Mouse (Mus musculus) midbrain, embryonic 11.5 days (tissue): ENCODE measurements around the gene Efcab5. TPM values are rescaled to one million over a fixed set of nuclear protein-coding genes. Genes with fewer than 3 reads are reported as not detected.
A peak's percentile ranks its signal among the peaks of the same experiment; 100 is the strongest.

Experiments
- ATAC-seq: fragments of 200-750 bp; cut with Nextera tagmentation; 2 replicates; pipeline ENCODE4 v1.8.0; 2017; ENCODE audit warnings: moderate TSS enrichment, moderate library complexity; ENCODE audit not compliant: low FRiP score
- DNase-seq: peaks from one replicate; pipeline ENCODE4 v3.0.0; 2015; ENCODE audit warnings: low spot score; ENCODE audit errors: missing footprints
- H3K27ac ChIP-seq: fragments of 300-500 bp; sonication (generic); 2 replicates; pipeline ENCODE4 v1.5.1; 2014; ENCODE audit warnings: low read depth, low read length
- H3K27me3 ChIP-seq: fragments of 300-500 bp; sonication (generic); 2 replicates; pipeline ENCODE4 v1.6.1; 2014; ENCODE audit warnings: mild to moderate bottlenecking, low read length, moderate library complexity, mixed read lengths; ENCODE audit not compliant: control insufficient read depth, insufficient read depth
- H3K36me3 ChIP-seq: fragments of 300-500 bp; sonication (generic); 2 replicates; pipeline ENCODE4 v1.6.1; 2014; ENCODE audit warnings: mild to moderate bottlenecking, low read length, moderate library complexity, mixed read lengths; ENCODE audit not compliant: control insufficient read depth, insufficient read depth
- H3K4me1 ChIP-seq: fragments of 300-500 bp; sonication (generic); 2 replicates; pipeline ENCODE4 v1.6.1; 2014; ENCODE audit warnings: low read length; ENCODE audit not compliant: control insufficient read depth, insufficient read depth
- H3K4me2 ChIP-seq: fragments of 300-500 bp; sonication (generic); 2 replicates; pipeline ENCODE4 v1.6.1; 2014; ENCODE audit warnings: mild to moderate bottlenecking, moderate library complexity
- H3K4me3 ChIP-seq: fragments of 300-500 bp; sonication (generic); 2 replicates; pipeline ENCODE4 v1.5.1; 2014; ENCODE audit warnings: low read depth, low read length
- H3K9ac ChIP-seq: fragments of 300-500 bp; sonication (generic); 2 replicates; pipeline ENCODE4 v1.6.1; 2014; ENCODE audit warnings: low read length
- H3K9me3 ChIP-seq: fragments of 300-500 bp; sonication (generic); 2 replicates; pipeline ENCODE4 v1.6.1; 2016; ENCODE audit warnings: low read length; ENCODE audit not compliant: control insufficient read depth
- WGBS: fragments of 180-500 bp; shearing (Covaris S2); extraction: QIAGEN DNeasy Blood & Tissue Kit; methylation state at CpG from one replicate; pipeline ENCODE4 v1.1.7; 2014; 5-methylcytosine and 5-hydroxymethylcytosine counted together
- polyA plus RNA-seq: library from polyadenylated mRNA; unstranded; fragments of >200 nt; fragmentation: Nextera tagmentation; extraction: Ambion mirVana; gene quantifications from 2 replicates; pipeline ENCODE4 v1.2.1, GENCODE M21; 2014

The Efcab5 gene
- 0.18 and 0.25 TPM in 2 replicates for polyA plus RNA-seq

DNA sequence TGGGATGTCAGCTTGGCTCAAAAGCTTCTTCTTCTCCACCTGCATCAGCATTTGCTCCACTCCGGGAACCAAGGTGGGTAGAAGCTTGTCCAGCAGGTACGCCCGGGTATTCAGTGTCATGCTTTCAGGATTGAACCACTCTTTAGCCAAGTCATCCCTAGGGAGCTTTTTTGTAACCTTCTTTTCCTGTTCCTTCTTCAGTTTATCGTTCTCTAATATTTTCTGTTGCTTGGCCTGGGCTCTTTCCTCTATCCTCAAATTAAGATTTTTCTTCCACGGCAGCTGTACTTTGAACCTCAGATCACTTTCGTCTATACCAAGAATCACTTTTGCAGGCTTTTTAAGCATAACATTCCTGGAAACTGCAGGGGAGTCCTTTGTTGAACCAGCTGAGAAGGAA, at the start of gene Efcab5:
Gene Efcab5, minus strand, starts transcription at position 101 of the 400 bp plus-strand sequence.
- Histone ChIP-seq H3K27ac (no peak within 1 kb of the TSS), H3K9me3 (no peaks in the 10 kb centered on the region), H3K9ac (no peak within 1 kb of the TSS), H3K4me2 (no peak within 1 kb of the TSS), H3K4me3 (no peak within 1 kb of the TSS), H3K36me3 (no peaks in the 10 kb centered on the region), H3K27me3 (no peaks in the 10 kb centered on the region; the same call in 1 of the 2 replicates), H3K4me1 (peaks cover 6% of the 10 kb centered on the region; the same call in 1 of the 2 replicates)
- WGBS, result 89% methylated on average over 6 of the region's 6 CpGs
- ATAC-seq, result no peak
- DNase-seq, result no peak

DNA sequence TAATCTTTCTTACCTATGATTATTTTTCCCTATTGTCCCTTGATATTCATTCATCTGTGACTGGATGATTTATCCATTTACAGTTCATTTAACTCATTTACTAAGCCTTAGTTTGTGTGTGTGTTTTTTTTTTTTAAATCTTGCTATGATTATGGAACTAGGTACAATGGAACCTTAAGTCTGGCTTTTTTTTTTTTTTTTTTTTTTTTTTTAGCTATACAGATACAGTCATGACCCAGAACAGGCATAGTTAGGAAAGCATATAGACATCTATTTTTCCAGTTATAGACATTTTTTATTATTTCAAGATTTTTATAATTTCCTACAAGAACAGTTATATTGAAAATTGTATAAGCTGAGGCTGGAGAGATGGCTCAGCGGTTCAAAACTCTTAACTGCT, 46.5 kb upstream of the Efcab5 start:
- Histone ChIP-seq H3K27ac (no peak overlapping the region), H3K4me1 (no peaks in the 10 kb centered on the region), H3K9me3 (no peaks in the 10 kb centered on the region), H3K9ac (no peak overlapping the region), H3K36me3 (no peaks in the 10 kb centered on the region), H3K27me3 (no peaks in the 10 kb centered on the region), H3K4me3 (no peak overlapping the region), H3K4me2 (no peak overlapping the region)
- ATAC-seq, result no peak
- WGBS, result 100% methylated on average over 1 of the region's 1 CpGs
- DNase-seq, result no peak

DNA sequence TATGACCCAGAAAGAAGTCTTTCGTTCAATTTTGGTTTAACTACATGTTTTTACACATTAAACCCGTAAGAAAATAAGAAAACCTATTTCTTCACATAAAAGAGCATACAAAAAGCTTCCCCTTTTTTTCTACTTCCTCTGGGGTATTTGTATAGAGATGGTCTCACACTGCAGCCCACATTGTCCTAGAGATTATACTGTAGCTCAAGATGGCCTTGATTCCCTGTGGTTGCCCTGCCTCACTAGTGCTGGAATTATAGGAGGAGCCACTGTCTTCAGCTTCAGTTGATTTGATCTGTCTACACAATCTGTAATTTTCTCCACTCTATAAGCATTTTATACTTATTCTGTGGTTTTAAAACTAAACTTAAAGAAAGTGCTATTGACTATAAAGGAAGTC, 42.7 kb upstream of the Efcab5 start:
- H3K27me3 ChIP-seq, result no peaks in the 10 kb centered on the region
- H3K9me3 ChIP-seq, result no peaks in the 10 kb centered on the region
- no peak overlapping the region for H3K4me2 ChIP-seq
- H3K27ac ChIP-seq, result no peak overlapping the region
- no peak overlapping the region for H3K4me3 ChIP-seq
- H3K4me1 ChIP-seq, result no peaks in the 10 kb centered on the region
- 91% methylated on average over 2 of the region's 2 CpGs for WGBS
- H3K36me3 ChIP-seq, result no peaks in the 10 kb centered on the region
- H3K9ac ChIP-seq, result no peak overlapping the region
- no peak for DNase-seq
- ATAC-seq, result no peak

DNA sequence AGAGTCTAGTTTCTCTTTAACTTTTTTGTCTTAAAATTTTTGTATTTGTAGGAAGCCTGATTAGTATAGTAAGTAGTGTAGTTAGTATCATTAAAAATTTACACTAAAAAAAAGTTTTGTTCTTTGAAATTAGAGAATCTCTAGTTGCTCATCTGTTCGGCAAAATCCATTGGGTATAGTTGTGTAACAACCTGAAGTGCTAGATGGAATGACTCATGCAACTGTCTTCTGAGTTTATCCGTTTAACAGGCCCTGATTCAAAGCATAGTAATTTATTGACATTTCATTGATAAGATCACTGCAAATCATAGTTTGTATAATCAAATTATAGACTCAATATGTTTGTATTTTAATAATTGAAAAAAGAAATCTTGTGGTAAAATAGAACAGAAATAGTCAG, 42.0 kb upstream of the Efcab5 start:
- Histone ChIP-seq H3K27ac (no peak overlapping the region), H3K9me3 (no peaks in the 10 kb centered on the region), H3K9ac (no peak overlapping the region), H3K36me3 (no peaks in the 10 kb centered on the region), H3K27me3 (no peaks in the 10 kb centered on the region), H3K4me2 (no peak overlapping the region), H3K4me1 (no peaks in the 10 kb centered on the region), H3K4me3 (no peak overlapping the region)
- WGBS, result 83% methylated on average over 2 of the region's 2 CpGs
- ATAC-seq (no peak), DNase-seq (no peak)

DNA sequence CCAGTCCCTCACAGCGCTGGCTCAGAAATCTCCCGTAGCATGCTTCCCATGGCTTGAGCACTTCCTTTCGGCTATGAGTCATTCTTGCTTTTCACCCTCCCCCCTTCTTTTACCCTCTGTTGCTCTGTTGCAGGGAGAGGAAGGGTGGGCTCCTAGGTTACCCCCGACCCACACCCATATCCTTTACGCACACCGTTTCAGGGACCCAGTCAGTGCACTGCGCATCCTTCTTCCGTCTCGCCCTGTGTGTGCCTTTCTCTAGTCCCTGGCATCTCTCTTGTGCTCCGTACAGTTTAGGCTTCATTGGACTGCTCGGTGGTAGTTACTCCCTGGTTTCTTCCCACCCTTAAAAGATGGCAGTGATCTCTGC, 28.0 kb upstream of the Efcab5 start:
- H3K27me3 ChIP-seq, result no peaks in the 10 kb centered on the region
- DNase-seq, result peak; percentile 95
- WGBS, result 0% methylated on average over 11 of the region's 11 CpGs
- peak overlapping the region; percentile 87 for H3K4me3 ChIP-seq
- peak; percentile 59 for ATAC-seq
- peaks cover 6% of the 10 kb centered on the region; the same call in 1 of the 2 replicates for H3K4me1 ChIP-seq
- H3K9me3 ChIP-seq, result no peaks in the 10 kb centered on the region
- H3K9ac ChIP-seq, result peak overlapping the region; percentile 95
- H3K36me3 ChIP-seq, result no peaks in the 10 kb centered on the region
- H3K27ac ChIP-seq, result peak overlapping the region; percentile 97
- peak overlapping the region; percentile 61 for H3K4me2 ChIP-seq

DNA sequence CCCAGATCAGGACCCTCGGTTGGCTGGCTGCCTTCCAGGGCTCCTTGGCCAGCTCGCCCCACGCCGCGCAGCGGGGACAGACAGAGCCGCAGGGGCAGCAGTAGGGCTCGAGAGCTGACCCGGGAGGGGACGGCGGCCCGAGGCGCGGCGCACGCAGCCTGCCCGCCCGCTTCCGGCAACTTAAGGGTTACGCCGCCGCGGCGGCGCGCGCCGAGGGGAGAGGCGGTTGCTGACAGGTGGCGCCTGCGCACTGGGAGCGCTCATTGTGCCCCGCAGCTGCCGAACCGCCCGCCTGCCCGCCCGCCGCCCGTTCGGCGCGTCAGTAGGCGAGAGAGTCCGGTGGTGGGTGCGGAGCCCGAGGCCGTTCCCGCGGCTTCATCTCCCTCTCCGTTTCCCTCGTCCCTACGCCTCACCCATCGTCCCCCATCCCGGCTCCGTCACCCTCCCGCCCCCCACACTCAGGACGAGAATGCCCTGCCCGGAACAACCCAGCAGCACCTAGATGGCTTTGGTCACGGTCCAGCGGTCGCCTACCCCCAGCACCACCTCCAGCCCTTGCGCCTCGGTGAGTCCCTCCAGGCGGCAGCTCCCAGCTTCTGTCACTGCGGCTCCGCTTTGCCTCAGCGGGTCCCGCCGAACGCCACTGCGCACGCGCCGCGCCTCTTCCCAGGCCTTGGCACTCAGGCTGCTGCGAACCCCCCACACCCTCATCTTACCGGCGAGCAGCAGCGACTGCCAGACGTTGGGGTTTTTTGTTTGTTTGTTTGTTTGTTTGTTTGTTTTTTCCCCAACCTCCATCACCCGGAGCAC, 27.4 kb upstream of the Efcab5 start, which contains the start of gene Ssh2:
Gene Ssh2, plus strand, starts transcription at position 337 of the 810 bp plus-strand sequence.
- H3K4me2 ChIP-seq, result peak within 1 kb of the TSS; percentile 61
- no peaks in the 10 kb centered on the region for H3K9me3 ChIP-seq
- H3K4me3 ChIP-seq, result peak within 1 kb of the TSS; percentile 87
- DNase-seq, result peak; percentile 99
- no peaks in the 10 kb centered on the region for H3K36me3 ChIP-seq
- under 1% methylated on average over 79 of the region's 82 CpGs for WGBS
- peaks cover 6% of the 10 kb centered on the region; the same call in 1 of the 2 replicates for H3K4me1 ChIP-seq
- ATAC-seq, result peak; percentile 90
- H3K27ac ChIP-seq, result peak within 1 kb of the TSS; percentile 97
- peak within 1 kb of the TSS; percentile 95 for H3K9ac ChIP-seq
- H3K27me3 ChIP-seq, result no peaks in the 10 kb centered on the region

DNA sequence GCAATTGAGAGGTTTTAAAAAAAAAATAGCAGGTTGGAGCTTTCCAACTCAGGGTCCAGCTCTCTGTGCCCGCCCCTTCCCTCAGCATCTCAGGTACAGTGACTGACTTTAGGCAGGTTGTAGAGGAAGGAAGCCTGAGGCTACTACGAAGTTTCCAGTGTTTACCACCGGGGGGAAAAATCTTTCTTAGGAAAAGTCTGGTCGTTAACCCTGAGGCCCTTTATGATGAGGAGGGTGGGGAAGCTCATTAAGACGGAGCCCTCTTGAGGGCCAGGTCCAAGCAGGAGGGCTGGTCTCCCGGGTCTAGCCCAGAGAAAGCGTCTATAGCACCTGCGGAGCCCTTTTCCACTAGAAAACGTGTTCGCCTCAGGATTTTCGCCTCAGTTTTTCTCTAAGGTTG, 26.7 kb upstream of the Efcab5 start:
- H3K4me3 ChIP-seq, result peak overlapping the region; percentile 87

DNA sequence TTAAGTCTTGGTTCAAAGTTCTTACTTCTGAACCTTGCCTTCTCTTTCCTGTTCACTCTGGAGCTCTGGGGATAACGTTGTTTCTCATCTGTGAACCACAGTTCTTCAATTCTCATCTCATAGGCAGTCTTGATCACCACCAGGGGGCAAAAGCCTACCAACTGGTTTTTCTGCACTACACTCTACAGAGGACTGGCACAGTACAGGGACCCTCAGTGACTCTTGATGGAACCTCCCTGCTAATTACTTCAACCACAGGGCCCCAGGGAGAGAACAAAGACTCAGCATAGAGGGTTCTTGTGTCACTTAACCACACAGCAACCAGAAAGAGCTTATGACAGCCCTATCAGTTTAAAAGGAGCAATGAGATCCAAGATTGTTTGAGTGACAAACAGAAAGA, 26.0 kb upstream of the Efcab5 start:
- H3K4me1 ChIP-seq, result peaks cover 6% of the 10 kb centered on the region; the same call in 1 of the 2 replicates
- H3K4me2 ChIP-seq, result no peak overlapping the region
- no peaks in the 10 kb centered on the region for H3K9me3 ChIP-seq
- WGBS, result 0% methylated on average over 1 of the region's 1 CpGs
- H3K4me3 ChIP-seq, result no peak overlapping the region
- DNase-seq (peak; percentile 90), ATAC-seq (no peak; the same call in 1 of the 2 replicates)
- H3K9ac ChIP-seq, result no peak overlapping the region
- H3K27ac ChIP-seq, result no peak overlapping the region
- H3K27me3 ChIP-seq, result no peaks in the 10 kb centered on the region
- no peaks in the 10 kb centered on the region for H3K36me3 ChIP-seq

More for the DNA sequence above, 26.7 kb upstream of the Efcab5 start:
- Histone ChIP-seq H3K4me2 (peak overlapping the region; percentile 61), H3K36me3 (no peaks in the 10 kb centered on the region), H3K9ac (peak overlapping the region; percentile 95), H3K27ac (peak overlapping the region; percentile 97), H3K4me1 (peaks cover 6% of the 10 kb centered on the region; the same call in 1 of the 2 replicates), H3K27me3 (no peaks in the 10 kb centered on the region), H3K9me3 (no peaks in the 10 kb centered on the region)
- under 1% methylated on average over 11 of the region's 11 CpGs for WGBS
- no peak for DNase-seq
- ATAC-seq, result peak; percentile 49

DNA sequence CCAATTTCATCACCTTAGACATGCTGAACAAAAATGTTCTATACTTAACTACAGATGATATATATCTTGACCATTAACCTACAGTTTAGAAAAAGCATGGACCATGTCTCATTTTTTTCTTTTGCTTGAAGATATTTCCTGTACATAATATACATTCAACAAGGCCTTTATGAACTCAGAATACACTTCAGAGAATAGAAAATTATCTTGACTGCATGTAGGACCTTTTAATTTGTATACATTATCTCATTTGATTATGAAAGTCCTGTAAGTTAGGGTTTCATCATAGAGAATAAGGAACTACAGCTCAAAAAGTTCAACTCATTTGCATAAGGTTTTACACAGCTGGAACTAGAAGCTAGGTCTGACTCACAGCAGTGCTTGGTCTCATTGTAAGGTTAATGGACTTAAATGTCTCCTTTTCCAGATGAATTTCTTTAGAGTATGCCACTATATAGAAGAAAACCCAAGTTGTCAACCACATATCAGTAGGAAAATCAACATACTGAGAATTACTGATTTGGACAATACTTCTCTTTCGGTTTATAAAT, 25.4 kb upstream of the Efcab5 start:
- DNase-seq (peak; percentile 21), ATAC-seq (no peak)
- H3K9ac ChIP-seq, result no peak overlapping the region
- no peaks in the 10 kb centered on the region for H3K9me3 ChIP-seq
- no peak overlapping the region for H3K4me2 ChIP-seq
- H3K4me3 ChIP-seq, result no peak overlapping the region
- peaks cover 6% of the 10 kb centered on the region; the same call in 1 of the 2 replicates for H3K4me1 ChIP-seq
- no peak overlapping the region for H3K27ac ChIP-seq
- H3K27me3 ChIP-seq, result no peaks in the 10 kb centered on the region
- whole genome bisulfite sequencing, result 90% methylated on average over 1 of the region's 1 CpGs
- no peaks in the 10 kb centered on the region for H3K36me3 ChIP-seq
